16 mouse cellular contexts compared by ENCODE assay signal in the genomic region with DNA sequence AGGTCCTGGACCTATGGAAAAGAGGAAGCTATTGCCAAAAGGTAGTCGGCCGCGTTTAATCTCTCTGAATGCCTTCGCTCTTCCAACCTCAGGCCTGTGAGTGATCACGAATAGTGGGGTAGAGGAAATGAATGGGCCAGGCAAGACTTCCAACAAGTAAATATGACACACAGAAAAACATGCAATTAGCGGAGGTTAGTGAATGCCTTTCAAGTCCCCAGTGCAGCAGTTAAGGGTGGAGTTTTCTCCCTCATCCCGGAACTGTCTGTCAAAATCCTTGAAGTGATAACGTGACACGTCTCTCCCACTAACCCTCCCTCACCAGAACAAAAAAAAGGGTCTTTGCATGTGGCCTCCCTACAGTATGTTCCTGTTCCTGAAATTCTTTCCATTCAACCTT. TPM values are rescaled to one million over a fixed set of nuclear protein-coding genes. Genes with fewer than 3 reads are reported as not detected.
"Had no signal": no experiment of that assay in that cellular context is flagged by ENCODE, and none has a peak within 500 bp of the region (broad histone marks: within the 10 kb centered on the region; RNA-seq: fewer than 3 reads in every experiment).

No protein-coding gene starts in this region.

- H3K4me3 ChIP-seq: lung, embryonic 15.5 days had no signal

- H3K4me2 ChIP-seq: lung, embryonic 15.5 days; midbrain, embryonic 11.5 days had no signal

- H3K27ac ChIP-seq: kidney, postnatal 0 days; liver, embryonic 14.5 days; lung, embryonic 15.5 days; stomach, postnatal 0 days had no signal

- H3K9me3 ChIP-seq: lung, embryonic 15.5 days had no signal

- ATAC-seq: liver, postnatal 0 days had no signal

- DNase-seq: kidney, adult 2 months; kidney, postnatal 25 days; liver, postnatal 0 days; lung, postnatal 14 days; lung, postnatal 4 days; midbrain, embryonic 14.5 days; right cerebral cortex, adult 18-20 months; right cerebral cortex, postnatal 14 days; right cerebral cortex, postnatal 4 days; thymus, postnatal 25 days had no signal

- H3K9ac ChIP-seq: liver, embryonic 14.5 days; liver, postnatal 0 days; lung, embryonic 15.5 days had no signal

- H3K36me3 ChIP-seq: lung, embryonic 15.5 days had no signal

RNA-seq across cellular contexts. Expression of a gene that starts 3.0 kb away (rescaled TPM):
- polyA plus RNA-seq: kidney, adult 2 months; large intestine, adult 2 months; liver, postnatal 0 days had no signal
